Mouse (Mus musculus) embryo, embryonic 9.5 days (tissue): ENCODE data around the gene Megf8.
A peak's percentile ranks its signal among the peaks of the same experiment; 100 is the strongest.

Source experiments
- DNase-seq: peaks from one replicate; pipeline ENCODE4 v3.0.0-alpha.2; 2017; ENCODE audit errors: extremely low spot score

Megf8 gene

DNA sequence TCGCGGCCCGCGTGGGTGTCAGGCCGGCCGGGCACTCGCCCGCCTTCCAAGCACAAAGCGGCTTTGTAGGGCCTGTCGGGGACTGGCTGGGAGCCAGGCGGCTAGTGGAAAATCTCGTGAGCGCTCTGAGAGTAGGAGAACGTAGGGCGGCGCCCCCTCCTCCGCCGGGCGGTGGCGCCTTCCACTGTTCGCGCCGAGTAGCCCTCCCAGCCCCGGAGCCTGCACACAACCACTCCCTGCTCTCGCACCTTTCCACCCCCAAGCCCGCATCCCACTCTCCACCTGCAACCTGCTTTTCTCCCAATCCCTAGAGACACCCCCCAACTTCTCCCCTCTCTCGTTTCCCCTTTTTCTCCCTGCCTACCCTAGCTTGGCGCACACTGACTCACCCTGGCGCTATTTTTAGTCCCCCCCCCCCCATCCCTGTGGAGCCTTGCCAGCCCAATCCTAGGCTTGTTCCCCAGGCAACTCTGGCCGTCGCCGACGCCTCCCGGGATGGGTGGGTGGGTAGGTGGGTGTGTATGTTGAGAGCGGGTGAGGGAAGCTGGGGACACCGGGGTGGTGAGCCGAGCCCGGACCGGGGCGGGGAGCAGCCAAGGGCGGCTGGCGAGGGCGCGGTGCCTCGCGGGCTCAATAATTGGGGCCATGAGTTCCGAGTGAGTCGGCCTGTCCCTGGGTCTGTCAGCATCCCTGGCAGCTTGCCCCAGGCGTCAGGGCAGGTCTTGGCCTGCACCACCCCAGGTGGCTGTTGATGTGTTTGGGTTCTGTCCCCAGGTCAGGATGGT lies 37.7 kb upstream of the Megf8 start:
- peak; percentile 88 for DNase-seq

DNA sequence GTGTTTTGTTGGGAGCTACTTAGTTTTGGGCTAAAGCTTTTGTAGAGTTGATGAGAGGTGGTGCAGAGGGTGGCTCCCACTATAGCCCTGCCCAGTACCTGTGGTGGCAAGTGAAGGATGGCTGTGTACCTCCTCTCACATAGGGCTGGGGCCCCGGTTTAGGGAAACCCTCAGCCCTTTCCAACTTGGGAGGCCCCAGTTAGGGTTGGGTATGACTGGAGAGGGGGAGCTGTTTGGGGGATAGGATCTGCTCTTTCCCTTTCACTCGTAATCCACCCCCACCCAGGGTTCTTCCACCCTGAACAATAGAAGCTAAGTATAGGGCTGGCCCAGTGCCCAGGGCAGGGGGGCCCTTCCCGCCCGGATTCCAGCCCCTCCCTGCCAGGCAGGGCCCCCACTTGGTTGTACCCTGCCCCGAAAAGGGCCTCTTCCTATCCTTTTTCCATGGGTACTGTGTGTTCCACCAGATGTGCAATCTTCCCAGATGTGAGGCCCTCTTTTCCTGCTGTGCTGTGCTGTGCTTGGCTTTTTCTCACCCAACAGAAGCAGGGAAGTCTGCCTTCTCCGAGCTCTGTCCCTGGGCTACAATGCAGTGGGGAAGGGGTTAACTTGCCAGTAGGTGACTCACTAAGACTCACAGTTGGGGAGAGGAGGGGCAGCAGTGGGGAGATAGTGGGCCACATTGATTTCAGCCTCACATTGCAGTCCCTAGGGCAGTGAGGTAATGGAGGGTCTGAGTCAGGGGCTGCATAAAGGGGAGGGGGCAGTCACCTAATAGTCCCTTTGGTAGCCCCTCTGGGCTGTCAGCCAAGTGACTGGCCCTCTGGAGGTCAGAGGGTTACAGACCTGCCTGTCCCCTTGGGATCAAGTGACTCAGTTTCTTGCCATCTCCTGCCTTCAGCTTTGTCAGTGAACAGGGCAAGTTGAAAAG lies 36.8 kb upstream of the Megf8 start:
- peak; percentile 50 for DNase-seq

DNA sequence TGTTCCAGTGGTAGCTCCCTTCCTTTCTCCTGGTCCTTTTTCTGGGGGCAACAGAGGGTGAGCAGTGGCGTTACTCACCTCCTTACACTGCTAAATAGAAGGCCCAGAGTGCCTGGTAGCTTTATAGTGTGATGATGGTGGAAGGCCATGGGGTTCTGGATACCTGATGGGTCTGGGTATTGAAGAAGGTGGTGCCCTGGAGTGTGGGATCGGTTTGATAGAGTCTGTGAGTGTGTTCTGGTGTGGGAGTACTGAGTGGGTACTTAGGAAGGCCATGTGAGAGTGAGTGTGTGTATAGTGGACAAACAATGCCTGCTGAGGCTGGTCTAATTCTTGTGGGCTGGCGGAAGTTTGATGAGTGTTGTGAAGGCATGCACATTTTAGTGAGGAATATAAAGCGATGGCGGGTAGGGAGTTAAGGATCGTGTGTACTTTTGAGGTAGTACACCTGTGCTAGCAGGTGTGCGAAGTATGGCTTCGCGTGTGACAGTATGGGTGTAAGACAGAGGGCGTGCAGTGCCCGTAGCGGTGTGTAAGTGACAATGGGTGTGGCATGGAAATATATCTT lies 35.7 kb upstream of the Megf8 start:
- no peak for DNase-seq

DNA sequence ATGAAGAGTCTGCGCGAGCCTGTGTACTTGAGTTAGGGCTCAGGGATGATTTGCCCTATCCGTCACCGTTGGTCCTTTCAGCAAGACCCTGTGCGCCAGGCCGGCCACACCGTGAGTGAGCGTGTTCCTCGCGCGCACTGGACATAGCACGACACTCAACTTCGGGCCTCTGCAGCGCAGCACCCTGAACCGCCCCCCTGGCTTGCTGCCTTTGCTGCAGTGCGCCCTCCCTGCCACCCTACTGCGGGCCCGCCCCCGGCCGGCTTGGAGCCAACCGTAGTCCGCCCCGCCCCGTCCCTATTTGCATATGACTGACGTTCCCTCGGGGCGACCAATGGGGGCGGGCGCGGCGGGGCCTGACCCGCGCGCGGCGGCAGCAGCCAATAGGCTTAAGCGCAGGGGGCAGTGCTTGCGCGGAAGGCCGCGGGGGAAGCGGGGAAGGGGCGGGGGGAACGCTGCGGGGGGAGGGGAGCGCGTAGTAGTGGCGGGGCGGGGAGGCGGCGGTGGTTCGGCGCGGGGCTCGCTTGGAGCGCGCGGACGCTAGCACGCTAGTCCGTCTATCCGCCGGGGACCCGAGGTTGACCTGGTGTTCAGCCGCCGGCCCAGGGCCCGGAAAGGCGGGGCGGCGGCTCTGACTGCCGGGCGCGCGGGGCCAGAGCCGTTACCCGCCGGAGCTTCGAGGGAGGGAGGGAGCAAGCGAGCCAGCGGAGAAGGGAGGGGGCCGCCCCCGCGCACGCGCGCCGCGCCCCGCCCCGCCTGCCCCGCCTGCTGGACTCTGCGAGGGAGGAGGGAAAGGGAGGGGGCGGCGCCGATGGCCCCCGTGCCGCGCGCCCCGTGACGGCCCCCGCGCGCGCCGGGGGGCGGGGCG lies 35.0 kb upstream of the Megf8 start:
- DNase-seq = peak; percentile 97

DNA sequence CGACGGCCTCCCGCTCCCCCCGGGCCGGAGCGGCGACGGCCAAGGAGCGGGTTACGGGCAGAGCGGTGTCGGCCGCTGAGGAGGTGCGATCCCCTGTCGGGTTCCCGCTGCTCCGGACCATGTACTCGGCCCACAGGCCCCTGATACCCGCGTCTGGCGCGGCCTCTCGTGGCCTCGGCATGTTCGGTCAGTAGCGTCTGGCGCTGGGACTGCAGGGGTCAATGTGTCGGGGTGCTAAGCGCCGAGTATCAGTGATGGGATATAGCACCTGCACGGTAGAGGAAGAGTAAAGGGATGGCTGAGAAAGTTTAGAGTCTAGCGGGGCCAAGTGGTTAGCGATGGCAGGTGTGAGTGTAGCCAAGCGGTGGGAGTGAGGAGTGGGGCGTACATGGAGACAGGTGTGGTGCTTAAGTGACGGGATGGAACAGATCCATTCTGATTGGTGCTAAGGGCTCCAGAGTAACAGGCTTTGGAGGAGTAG lies 34.2 kb upstream of the Megf8 start:
- no peak for DNase-seq

DNA sequence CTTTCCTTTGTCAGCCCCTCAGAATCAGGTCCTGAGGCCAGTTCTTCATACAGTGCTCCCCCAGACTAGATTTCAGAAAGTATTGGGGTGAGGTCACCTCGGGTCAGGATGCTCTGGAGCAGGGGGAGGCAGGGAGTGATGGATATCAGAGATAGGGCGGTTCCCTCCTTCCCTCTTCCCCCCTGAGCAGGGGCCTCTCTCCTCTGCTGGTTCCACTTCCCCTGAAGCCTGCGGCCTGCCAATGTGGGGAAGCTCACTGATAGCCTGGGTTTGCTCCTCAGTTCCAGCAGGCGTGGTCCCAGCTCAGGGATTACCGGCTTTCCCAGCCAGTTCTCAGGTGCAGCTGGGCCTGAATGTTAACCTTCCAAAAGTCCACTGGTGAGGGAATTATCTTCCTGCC lies 33.3 kb upstream of the Megf8 start:
- DNase-seq = no peak

DNA sequence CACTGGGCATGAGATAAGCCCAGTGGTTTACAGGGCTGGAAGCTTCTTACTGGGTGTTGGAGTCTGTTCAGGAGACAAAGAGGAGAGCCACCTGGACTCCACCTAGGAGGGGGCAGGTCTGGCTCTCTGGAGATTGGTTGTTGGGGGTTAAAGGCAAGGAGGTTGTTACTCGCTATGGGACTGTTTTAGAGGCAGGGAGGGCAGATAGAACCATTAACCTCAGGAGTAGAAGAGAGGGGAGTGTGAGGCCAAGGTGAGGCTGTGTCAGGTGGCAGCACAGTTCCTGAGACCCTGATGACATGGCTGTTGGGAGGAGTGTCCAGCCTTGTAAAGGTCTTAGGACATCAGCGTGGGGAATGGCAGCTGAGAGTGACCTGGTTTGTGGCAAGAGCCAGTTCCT lies 32.8 kb upstream of the Megf8 start:
- no peak for DNase-seq

DNA sequence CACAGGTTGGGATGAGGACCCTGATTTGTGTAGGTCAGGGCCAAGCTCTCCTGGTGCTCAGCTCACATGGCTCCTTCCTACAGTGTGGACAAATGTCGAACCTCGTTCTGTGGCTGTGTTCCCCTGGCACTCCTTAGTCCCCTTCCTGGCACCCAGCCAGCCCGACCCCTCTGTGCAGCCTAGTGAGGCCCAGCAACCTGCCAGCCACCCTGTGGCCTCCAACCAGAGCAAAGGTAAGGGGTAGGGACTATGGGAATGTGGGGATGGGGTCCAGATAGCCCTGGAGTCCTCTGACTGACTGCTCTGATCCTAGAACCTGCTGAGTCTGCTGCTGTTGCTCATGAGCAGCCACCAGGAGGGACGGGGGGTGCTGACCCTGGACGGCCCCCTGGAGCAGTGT lies 32.2 kb upstream of the Megf8 start:
- DNase-seq = no peak

DNA sequence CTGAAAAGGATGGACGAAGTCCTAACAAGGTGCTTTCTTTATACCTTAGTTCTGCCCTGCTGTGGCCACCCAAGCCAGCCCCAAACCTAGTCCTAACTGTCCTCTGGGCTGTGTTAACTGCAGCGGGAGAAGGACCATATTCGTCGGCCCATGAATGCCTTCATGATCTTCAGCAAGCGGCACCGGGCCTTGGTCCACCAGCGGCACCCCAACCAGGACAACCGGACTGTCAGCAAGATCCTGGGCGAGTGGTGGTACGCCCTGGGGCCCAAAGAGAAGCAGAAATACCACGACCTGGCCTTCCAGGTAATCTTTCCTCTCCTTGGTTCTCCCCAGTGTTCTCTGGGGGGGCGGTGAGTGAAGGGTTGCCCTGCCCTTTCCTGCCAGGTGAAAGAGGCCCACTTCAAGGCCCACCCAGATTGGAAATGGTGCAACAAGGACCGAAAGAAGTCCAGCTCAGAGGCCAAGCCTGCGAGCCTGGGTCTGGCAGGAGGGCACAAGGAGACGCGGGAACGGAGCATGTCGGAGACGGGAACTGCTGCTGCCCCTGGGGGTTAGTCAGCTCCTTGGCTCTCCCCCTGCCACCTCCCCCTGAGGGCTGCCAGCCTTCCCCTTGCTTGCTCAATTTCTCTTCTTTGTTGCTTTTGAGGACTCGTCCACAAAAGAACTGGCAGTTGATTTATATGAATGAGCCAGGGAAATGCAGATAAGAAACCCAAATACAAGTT lies 31.3 kb upstream of the Megf8 start:
- DNase-seq = no peak

DNA sequence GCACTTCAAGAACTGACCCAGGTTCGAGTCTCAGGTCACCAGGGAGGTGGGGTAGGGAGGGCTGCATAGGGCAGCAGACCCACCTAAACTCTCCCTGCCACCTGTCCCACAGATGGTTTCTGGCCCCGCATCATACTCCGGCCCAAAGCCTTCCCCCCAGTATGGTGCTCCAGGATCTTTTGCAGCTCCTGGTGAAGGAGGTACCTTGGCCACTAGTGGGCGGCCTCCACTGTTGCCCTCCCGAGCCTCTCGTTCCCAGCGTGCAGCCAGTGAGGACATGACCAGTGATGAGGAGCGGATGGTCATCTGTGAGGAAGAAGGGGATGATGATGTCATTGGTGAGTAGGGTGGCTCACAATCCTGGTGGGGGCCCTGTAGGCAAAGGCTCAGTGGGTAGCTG lies 30.0 kb upstream of the Megf8 start:
- DNase-seq = no peak

DNA sequence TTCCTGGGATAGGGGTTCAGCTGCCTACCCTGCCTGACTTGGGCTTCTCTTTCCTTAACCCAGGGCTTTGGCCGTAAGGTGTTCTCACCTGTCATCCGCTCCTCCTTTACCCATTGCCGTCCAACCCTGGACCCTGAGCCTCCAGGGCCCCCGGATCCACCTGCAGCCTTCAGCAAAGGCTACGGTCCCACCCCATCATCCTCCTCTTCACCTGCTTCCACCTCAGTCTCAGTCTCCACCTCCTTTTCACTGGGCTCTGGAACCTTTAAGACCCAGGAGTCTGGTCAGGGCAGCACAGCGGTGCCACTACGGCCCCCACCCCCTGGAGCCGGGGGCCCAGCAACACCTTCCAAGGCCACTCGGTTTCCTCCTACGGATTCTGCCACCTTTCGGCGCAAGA lies 29.0 kb upstream of the Megf8 start:
- no peak for DNase-seq

DNA sequence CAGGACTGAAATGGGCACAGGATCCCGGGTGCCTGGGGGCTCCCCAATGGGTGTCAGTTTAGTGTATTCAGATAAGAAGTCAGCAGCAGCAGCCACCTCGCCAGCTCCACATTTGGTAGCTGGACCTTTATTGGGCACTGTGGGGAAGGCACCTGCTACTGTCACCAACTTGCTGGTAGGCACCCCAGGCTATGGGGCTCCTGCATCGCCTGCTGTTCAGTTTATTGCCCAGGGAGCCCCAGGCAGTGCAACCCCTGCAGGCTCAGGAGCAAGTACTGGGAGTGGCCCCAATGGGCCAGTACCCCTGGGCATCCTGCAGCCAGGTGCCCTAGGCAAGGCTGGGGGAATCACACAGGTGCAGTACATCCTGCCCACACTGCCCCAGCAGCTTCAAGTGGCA lies 28.2 kb upstream of the Megf8 start:
- DNase-seq = no peak

DNA sequence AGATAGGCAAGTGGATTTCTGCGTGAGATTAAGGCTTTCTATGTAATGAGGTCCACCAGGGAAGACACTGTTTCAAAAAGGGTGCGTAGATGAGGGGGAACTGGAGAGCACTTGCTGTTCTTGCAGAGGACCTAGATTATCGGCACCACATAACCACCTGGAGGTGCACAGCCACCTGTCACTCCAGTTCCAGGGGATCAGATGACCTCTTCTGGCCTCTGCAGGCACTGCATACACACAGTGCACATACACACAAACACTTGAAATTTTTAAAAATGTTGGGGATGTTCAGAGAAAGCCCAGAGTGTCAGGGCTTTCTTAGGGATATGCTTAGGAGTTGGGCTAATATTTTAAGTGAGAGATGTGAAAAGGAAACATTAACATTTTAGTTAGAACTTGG lies 27.0 kb upstream of the Megf8 start:
- DNase-seq = no peak

DNA sequence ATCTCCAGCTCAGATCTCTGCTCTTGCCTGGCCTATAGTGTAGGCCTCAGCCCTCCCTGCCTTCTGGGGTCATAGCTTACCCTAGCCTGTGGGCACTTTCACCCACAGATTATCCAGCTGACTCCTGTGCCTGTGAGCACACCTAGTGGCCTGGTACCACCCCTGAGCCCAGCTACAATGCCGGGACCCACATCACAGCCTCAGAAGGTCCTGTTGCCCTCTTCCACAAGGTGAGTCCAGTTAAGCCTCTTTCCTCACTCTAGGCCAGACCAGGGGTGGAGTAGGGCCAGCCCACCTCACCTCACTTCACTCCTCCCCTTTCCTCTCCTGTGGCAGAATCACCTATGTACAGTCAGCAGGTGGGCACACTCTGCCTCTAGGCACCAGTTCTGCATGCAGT lies 26.5 kb upstream of the Megf8 start:
- no peak for DNase-seq

DNA sequence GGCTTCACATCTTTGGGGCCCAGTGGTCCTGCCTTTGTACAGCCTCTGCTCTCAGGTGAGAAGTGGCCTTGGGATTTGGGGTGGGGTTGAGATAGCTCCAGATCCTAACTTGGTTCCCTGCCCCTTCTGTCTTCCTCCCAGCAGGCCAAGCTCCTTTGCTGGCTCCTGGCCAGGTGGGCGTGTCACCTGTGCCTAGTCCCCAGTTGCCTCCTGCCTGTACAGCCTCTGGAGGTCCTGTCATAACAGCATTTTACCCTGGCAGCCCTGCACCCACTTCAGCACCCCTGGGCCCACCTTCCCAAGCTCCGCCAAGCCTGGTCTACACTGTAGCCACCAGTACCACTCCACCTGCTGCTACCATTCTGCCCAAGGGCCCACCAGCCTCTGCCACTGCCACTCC lies 26.1 kb upstream of the Megf8 start:
- no peak for DNase-seq

DNA sequence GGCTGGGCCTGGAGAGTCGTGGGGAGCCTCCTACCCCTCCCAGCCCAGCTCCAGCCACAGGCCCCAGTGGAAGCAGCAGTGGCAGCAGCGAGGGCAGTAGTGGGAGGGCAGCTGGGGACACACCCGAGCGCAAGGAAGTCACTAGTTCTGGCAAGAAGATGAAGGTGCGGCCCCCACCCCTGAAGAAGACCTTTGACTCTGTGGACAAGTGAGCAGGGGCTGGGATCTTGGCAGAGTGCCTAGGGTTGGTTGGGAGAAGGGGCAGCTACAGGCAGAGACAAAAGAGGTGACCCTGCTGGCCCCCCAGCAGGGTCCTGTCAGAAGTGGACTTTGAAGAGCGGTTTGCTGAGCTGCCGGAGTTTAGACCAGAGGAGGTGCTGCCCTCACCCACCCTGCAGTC lies 24.9 kb upstream of the Megf8 start:
- DNase-seq = no peak

DNA sequence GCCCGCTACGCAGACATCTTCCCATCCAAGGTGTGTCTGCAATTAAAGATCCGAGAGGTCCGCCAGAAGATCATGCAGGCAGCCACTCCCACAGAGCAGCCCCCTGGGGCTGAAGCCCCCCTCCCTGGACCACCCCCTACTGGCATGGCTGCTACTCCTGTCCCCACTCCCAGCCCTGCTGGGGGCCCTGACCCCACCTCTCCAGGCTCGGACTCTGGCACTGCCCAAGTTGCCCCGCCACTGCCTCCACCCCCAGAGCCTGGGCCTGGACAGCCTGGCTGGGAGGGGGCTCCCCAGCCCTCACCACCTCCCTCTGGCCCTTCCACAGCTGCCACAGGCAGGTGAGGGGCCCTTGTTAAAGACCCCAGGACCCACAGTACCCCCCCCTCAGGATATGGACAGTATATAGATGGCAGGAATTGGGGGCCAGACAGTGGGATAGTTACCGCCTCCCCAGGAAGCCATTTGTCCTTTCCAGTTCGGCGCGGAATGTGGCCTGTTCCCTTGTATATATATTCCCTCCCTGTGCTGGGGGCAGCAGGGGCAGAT lies 23.7 kb upstream of the Megf8 start:
- DNase-seq = no peak

DNA sequence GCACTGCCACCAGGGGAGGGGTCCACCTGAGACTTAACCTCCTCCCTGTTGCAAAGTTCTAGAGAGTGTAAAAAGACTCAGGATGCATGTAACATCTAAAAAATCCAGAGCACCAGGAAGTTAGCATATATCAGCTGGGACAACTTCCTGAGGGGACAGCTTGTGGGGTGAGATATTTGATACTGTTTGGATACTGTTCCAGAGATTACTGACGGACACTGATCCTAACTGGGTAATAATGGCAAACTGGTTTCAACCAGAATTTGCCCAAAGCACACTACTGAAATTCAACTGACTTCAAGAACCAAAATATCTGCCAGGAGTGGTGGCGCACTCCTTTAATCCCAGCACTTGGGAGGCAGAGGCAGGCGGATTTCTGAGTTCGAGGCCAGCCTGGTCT lies 22.5 kb upstream of the Megf8 start:
- DNase-seq = no peak

DNA sequence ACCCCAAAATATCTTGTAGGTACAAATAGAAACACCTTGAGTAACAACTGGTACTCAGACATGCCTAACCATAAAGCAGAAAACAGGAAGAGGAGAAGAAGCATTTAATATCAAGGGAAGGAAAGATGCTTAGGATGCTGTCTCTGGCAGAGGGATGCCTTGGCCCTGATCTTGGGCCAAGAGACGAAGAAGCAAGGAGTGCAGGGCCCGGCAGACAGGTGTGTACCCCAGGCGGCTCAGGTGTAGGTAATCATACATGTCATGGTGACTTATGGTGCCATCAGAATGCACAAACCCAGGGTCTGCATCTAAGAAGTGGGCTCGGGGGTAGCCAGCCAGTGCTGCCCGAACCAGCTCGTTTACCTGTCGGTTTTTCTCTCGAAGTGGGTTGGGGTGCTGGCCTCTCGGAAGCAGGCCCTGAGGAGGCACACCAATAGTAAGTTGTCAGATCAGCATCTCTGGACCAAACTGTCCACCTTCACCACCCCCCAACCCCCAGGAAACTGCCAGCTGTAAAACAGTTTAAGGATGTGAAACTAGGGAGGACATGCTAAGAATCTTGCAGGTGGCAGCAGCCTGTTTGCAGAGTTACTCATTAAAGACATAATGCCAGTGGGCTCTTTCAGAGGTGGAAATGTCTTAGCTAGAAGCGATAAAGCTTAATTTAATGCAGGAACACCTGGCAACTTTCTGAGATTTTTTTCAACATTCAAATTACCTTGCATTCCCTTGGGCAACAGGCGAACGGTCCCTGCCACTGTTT lies 21.8 kb upstream of the Megf8 start:
- no peak for DNase-seq

DNA sequence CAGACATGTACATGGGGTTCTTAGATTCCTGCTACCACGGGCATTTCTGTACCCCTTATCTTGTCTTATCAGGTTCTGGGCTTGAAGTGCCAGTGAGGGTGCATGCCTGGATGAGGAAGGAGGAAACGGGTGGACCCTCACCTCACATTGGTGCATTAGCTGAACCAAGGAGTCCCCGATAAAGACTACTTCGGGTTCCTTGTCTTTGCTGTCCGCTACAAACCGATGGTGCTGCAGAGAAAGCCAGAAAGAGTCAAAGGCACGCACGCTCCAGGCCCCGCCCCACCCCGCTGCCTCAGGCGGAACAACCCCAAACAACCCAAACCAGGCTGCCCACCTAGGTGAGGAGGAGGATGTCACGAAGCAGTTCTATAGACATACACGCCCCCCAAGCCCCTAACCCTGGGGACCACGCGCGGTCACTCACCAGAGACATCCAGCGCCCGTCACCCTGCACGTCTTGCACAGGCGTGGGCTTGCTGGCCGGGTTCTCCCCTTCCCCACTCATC lies 20.0 kb upstream of the Megf8 start:
- no peak for DNase-seq
